Mouse (Mus musculus): ENCODE measurements at regions not wholly inside any gene's neighbourhood (a gene's known extent, or its start where the extent isn't known, plus 50 kb on each side); places are given as distances from the start of the nearest gene placed in this dataset.
"Not testable (repeated sequence)": the region's sequence is repeated elsewhere in the genome, so short reads cannot be mapped to it uniquely, and the experiment has no call there.

DNA sequence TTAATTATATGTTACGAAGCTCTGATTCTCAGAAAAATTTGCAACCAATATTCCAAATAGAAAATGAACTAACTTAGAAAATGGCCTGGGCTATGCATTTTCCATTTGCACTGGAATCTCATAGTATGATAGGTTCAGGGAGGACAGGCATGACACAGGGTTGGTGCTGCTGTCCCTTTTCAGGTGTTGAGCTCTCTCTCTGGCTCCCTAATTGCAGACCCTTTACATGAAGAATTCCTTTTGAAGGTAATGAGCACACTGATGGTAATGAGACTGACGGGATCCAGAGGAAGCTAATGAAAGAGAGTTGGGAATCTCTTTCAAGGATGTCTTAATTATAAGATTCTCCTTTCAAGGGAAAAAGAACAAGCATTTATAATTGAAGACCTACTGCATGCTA lies 87.6 kb downstream of the Serpinb8 start:
- no peak for DNase-seq (ENCODE audit: low spot score)

DNA sequence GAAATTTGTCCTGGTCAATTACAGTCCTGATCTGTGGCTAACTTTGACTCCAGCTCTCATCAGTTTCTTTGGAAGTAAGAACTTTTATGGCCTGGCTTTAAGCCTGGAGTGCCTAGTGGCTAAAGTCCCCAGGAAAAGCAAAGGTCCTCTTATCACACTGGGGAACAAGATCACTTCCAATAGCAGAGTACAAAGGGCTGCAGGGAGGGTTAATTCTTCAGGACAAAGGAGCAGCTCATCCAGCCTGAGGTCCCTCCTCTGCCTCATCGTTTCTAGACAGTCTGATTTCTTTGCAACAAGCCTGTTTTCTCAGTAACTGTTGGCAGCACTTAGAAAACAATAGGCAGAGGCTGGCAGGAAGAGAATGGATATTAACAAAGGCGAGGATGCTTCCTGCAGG lies 107.1 kb downstream of the Serpinb8 start:
- DNase-seq (ENCODE audit: low spot score), result no peak

DNA sequence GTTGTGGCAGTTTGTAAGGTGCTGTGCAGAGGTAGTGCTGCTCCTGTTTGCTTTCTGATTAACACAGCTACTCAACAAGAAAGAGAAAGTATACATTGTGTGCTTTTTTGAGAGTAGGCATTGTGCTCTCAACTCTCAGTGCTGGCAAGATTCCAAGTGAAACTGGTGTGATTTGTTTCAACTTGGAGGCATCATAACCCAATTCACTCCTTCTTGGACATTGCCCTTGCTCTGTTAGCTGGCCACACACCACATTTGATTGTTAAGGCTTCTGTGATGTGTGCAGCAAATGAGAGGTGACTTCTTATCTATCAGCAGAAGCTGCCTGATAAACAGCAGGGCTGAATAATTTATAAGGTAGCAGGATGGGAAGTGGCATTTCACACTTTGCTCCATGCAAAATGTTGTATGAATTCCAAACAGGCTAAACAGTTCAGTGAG lies 116.3 kb downstream of the Serpinb8 start:
- peak; percentile 32 for DNase-seq (ENCODE audit: low spot score)

DNA sequence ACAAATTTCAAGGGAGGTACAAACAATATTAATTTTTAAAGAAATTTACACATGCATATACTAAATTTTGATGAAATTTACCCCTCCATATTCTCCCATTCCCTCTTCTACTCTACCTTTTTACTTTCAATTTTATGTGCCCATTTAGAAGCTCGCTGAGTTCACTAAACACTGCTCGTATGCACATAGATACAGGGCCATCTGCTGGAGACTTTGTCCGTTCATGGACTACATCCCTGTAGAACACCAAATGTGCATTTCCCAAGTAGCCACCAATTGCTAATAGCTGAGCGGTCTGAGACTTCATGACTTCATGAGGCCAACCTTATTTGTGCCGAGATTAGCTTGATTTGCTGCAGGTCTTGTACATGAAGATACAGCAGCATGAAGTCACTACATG lies 118.8 kb downstream of the Serpinb8 start:
- no peak for DNase-seq (ENCODE audit: low spot score)

DNA sequence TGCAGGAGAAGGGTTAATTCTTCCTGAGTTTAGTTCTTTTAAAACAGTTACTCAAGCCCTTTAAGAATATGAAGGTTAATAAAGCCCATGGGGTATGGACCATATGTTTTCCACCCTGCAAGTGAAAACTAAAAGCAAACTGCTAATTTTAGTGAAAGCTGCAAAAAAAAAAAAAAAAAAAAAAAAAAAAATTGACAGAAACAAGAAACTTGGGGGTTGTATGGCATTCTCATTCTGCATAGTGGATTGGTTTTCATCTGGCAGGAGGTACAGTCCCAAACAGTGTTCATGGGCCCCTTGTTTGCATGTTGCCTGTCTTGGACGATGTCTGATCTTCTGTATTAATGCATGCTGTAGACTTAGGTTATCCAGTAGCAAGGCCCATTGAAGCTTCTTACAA lies 125.1 kb downstream of the Serpinb8 start:
- DNase-seq (ENCODE audit: low spot score), result no peak

DNA sequence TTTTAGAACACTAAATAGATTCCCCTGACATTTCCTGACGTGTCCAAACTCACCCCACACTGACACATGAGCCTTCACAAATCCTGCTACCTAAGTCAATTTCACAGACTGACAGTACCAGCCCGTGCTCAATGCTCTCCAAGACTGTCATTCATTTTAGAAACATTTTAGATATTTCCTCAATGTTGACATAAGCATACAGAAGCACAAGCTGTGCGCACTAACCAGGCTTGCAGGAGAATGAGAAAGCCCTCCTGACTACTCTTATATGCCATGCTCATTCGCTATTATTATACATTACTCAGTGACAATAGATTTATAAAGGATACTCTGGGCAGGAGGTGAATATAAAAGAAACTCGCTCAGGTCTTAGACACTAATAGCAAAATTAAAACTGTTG lies 129.5 kb downstream of the Serpinb8 start:
- no peak for DNase-seq (ENCODE audit: low spot score)

DNA sequence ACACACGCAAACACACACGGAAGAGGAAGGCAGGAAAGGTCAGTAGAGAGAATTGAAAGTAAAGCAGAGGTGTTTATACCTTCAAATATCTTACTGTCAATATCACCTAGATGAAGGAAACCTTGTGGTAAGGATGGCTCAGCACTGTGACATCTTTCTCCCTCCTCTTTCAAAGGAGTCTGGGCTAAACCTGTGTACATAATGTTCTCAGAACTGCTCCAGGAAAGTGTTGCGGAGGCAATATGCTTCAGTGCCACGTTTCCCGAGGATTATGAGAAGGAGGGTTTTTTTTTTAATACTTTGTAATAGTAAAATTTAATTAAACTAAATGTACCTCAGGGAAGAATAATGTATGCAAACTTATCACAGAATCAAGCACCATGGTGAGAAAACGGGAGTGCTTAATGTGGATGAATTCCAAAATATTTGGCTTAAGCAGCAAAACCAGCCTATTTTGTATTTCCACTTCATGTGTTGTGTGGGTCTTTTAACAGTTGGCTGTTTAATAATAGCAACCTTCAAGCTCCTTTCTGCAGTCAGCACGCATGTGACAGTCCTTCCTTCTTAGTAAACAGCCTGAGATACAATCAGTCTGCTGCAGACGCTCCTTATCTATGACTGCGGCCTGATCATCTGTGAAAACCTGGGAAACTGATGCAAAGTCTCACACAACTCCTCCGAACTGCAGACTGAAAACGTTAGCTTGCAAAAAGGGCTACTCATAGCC lies 138.5 kb downstream of the Serpinb8 start:
- no peak for DNase-seq (ENCODE audit: low spot score)

DNA sequence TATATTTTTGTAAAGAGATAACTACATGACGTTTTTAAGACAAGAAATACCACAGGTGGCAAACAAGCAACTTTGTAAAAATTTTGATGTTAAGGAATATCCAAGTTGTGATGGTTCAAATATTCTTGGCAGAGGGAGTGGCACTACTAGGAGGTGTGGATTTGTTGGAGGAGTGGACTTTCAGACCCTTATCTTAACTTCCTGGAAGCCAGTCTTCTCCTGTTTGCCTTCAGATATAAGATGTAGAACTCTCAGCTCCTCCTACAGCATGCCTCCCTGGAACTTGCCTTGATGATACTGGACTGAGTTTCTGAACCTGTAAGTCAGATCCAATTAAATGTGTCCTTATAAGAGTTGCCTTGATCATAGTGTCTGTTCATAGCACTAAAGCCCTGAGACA lies 175.5 kb downstream of the Serpinb8 start:
- no peak for DNase-seq (ENCODE audit: low spot score)

DNA sequence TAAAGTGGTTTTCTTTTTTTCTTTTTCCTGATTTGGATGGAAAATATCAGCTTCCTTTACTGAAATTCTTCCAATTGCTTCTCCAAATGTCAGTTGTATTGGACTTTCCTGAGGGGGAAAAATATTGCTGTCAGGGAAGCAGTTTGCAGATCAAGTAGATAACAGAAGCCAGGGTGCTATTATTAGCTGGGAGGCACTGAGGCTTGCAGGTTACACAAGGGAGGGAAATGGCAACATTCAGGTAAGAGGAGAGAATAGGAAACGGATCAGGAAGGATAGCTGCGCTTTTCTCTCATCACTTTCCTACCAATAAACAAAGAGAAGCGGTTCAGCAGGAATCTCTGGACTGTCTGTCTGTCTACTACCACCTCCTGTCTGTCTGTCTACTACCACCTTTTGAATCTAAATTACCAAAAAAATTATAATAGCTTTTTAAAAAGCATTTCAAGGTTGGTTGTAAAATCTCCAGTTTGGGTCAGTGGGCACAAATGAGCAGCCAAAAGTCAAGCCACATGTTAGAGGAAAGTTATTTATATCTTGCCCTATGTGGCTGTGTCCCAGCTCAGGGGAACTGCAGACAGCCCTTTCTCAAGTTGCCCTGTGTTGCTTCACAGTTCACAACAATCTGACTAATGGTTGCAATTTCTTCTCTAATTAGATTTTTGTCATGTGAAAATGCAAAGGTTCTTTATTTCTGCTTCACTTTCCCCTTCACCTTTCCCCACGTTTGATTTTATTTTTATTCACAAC lies 177.6 kb downstream of the Serpinb8 start:
- no peak for DNase-seq (ENCODE audit: low spot score)

DNA sequence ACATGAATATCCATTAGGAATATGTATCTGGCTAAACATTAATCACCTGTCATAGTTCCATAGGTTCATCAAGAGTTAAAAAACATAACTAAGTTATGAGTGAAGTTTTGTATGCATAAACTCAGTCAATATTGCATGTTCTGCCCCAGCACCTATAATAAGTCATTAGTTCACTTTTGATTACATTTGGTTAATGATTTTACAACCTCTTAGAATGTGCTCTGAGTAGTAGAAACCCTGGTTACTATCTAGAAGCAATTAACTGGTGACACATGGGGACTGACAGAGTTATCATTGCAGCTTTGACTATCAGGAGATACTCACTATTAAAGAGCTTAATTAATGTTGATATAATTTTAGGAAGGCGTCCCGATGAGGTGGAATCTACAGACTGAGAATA lies 183.2 kb downstream of the Serpinb8 start:
- no peak for DNase-seq (ENCODE audit: low spot score)

DNA sequence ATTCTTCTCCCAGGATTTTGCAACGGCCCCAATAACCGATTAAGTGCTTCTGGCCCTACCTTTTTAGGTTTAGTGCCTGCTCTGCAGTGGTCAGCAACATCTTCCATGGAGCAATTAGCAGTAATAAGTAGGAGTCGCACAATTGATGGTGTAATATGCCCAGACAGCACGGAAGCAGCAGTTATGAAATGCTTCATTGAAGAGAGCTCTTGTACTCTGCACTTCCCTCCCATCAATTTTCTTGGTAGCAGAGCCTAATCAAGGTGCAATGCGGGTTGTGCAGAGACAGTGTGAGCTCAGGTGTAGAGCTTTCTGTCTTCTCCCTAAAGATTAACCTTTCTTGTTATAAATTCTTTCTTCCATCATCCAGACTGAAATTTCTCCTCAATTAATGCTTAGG lies 193.3 kb downstream of the Serpinb8 start:
- no peak for DNase-seq (ENCODE audit: low spot score)

DNA sequence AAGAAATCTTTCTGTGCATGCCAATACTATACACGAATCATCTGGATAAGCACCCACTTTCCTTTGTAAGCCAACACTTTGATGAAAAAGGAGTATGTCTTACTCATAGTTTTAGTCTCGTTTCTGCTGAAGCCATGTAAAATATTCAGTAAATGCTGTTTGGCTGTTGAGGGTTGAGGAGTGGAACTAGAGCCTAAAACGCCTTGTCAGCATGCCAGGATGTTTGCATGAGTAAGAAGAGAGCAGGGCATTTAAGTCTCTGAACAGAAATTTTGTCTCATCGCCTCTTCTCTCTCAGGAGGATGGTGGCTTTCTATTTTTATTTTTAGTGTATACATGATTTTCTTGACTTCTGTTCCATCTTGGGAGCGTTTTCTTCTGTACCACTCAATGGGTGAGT lies 216.0 kb downstream of the Serpinb8 start:
- DNase-seq (ENCODE audit: low spot score), result no peak

DNA sequence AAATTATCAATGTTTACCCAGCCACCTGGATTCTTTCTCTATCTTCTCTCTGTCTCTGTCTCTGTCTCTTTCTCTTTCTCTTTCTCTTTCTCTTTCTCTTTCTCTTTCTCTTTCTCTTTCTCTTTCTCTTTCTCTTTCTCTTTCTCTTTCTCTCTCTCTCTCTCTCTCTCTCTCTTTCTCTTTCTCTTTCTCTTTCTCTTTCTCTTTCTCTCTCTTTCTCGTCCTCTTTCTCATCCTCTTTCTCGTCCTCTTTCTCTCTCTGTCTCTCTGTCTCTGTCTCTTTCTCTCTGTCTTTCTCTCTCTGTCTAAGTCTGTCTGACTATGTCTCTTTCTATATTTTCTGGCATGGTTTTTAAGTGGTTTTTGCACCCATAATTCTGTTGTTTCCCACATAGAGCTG lies 217.6 kb downstream of the Serpinb8 start:
- not testable (repeated sequence) for DNase-seq (ENCODE audit: low spot score)

DNA sequence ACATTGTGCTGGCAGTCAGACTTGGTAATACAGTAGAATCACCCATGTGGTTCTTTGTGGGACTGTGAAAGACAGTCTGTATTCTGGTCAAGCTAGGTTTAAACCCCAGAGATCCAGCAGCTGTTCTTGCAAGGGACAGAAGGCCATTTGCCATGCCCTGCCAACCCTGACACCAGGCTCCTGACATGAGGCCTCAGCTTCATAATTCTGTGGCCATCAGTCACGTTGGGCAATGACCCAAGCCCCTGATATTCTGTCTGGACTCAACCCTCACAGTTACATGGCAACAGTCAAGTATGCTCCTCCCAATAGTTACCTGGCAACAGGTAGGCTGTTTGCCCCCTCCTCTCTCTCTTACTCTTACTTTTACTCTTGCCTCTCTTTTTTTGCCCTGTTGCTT lies 221.3 kb downstream of the Serpinb8 start:
- DNase-seq (ENCODE audit: low spot score), result no peak

DNA sequence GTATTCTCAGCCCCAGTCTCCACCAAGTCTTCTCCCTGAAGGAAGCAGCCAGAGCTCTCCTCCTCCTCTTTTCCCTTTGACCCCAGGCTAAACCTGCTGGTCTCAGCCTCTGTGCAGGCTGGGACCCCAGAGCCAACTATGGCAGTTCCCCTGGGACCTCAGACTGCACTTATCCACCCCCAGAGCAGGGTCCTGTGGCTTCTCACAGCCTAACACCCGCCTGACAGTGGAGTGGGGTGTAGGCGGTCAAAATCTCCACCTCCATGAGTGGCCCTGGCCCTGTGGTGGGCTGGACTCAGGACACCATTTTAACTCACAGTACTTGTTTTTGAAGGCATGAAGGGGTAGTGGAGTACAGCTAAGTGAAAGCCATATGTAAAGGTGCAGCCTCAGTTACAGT lies 222.1 kb downstream of the Serpinb8 start:
- no peak for DNase-seq (ENCODE audit: low spot score)

DNA sequence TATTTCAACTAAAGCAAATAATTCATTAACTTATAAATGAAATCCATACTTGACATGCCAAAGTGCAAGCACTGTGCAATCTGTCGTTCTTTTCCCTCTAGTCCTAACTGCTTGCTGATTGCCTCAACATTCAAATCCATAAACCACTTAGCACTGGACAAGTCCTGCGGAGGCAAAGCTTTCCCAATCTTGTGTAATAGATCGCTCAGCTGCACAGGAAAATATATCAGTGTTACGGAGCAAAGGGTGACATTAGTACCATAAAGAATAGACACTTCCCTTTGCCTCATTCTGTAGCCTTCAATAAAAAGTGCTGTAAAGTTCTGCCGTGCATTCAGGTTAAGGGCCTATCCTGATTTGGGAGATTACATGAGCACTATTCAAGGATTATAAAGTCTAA lies 248.1 kb downstream of the Serpinb8 start:
- DNase-seq (ENCODE audit: low spot score), result no peak

DNA sequence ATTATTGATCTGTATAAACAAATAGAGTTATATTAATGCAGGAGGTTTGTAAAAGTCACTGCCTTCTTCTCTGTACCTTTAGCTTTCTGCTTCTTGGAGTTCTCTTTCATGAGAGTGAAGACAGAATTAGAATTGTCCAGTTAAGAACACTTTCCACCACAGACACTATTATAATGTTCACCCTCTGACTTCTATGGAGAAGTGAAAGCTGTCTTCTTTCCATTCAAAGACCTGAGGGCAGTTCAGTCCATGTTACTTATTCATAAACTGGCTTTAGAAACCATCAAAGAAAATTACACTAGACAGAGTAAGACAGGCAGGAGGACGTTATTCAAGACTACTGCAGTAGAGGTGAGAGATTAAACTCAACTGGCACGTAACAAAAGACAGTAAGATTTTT lies 262.6 kb downstream of the Serpinb8 start:
- DNase-seq (ENCODE audit: low spot score), result no peak

DNA sequence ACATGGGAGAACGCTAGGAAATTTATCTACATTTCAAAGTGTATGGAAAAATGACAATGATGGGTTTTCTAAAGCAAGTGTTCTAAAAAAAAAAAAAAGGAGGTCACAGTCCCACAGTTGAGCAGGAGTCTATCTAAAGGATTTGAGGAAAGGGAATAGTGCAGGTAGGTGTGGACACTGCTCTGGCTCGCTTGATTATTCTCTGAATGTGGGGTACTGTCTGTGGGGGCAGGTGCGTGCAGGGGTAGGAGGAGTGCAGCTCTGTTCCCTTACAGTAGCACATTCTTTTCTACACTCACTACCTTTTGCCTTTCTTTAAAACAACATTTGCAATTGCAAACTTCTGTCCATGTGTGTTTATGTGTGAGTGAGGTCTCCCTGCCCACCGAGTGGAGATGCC lies 263.2 kb downstream of the Serpinb8 start:
- DNase-seq (ENCODE audit: low spot score), result no peak

DNA sequence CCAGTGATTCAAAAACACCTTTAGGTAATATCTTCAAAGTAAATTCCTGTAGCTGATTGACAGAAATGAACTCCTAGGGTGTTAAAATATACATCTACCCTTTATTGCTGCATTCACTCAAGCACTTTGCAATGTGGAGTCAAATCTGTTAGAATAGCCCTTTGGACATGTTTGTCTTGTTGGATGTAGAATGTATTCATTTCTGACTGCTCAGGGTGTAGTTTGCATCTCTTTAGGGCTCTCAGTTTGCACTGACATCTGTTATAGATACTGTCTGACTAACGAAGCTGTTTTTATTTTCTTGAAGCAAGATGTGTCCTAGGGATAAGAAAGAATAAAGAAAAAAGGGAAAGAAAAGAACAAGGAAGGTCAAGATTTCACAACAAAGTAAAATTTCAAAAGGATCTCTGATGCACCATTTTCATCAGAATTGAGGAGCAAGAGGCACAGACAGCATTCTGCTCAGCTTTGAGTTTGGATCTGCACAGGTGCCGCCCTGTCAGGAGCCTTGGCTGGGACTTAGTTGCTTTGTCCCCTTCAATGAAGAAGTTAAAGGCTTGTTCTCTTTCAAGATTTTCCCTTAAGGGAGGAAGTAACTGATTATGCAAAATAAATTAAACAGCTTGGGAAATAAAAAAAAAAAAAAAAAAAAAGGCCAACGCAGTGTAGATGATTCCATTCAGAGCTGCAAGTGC lies 308.1 kb downstream of the Serpinb8 start:
- DNase-seq (ENCODE audit: low spot score), result no peak

DNA sequence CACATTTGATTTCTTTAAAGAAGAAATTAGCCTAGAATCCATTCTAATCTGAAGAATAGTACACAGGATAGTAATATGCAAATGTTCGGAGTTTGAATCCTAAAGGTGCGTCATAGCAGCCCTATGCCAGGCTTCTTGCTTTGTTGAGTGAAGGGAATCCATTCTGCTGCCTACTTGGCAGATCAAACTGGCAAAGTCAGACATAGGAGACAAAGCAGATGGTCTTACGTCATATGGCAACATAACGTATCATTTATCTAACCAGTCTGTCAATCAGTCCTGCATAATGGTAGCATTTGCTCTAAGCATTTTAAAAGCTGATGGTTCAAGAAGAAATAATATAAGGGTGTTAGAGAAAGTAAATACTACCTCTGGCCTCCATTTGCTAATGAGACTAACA lies 309.5 kb downstream of the Serpinb8 start:
- no peak for DNase-seq (ENCODE audit: low spot score)

DNA sequence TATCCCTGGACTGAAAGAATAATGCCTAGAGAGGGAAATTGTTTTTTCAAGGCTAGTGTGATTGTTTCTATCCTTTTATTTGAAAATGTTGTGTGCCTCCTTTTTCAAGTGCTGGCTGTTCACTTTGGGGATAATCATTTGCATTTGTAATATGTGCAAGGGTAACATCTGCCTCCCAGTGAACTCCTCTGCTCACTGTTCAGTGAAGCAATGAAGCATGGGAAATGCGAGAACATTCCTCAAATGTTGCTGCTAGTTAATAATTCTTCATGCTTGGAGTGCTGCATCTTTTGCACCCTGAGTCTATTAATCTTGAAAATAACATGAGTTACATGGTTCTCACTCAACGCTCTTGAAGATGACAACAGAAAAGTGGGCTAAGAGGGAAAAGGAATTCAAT lies 310.6 kb downstream of the Serpinb8 start:
- DNase-seq (ENCODE audit: low spot score), result no peak

DNA sequence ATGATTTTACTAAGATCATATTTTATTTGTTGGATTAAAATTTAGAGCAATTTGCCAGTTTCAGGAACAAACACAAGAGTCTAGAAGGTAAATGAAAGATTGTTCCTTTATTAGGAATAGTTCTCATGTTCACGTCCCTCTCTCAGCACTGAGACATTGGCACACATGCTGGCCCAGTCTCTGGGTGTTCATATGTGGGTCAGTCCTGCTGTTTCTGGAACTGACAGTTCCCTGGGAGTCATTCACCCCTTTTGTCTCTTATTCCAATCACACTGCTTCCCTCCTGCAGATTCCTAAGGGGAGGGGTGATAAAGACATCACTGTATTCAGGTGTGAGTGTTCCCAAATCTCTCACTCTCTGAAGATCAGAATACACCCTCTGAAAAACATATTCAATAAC lies 311.1 kb downstream of the Serpinb8 start:
- DNase-seq (ENCODE audit: low spot score), result no peak

All from testis, postnatal 14 days (tissue).